Mouse (Mus musculus) stomach, postnatal 0 days (tissue): Measurements from ENCODE around the gene Rxra.

ENCODE experiments used
- CTCF ChIP-seq: IDR thresholded peaks from 2 replicates; pipeline ENCODE4 v1.5.1; 2016; ENCODE audit warnings: antibody characterized with exemption, low read depth, mild to moderate bottlenecking, moderate library complexity
- EP300 ChIP-seq: optimal IDR thresholded peaks from 2 replicates; pipeline ENCODE3; 2016; ENCODE audit warnings: antibody characterized with exemption

GRCm38 (mm10) chr2:27699574-27699973, 23.3 kb downstream of the Rxra start:
- TF ChIP-seq CTCF (peak; percentile 69), EP300 (no peak)
